Comparison of ENCODE assay signal across 19 mouse cellular contexts in genomic region chr11:109365818-109366217, GRCm38 (mm10). TPM values are rescaled to one million over a fixed set of nuclear protein-coding genes. Genes with fewer than 3 reads are reported as not detected.
DNase-seq lines count a peak whose midpoint lies in the region; ATAC-seq lines count a peak whose summit lies in the region.
"Had no signal": no experiment of that assay in that cellular context is flagged by ENCODE, and none has a peak within 500 bp of the region (broad histone marks: within the 10 kb centered on the region; RNA-seq: fewer than 3 reads in every experiment).

No protein-coding gene starts in this region.

- WGBS in intestine, embryonic 15.5 days = 87% methylated on average over 5 of the region's 5 CpGs
- WGBS in intestine, embryonic 16.5 days = 93% methylated on average over 5 of the region's 5 CpGs
- 86% methylated on average over 5 of the region's 5 CpGs for WGBS in lung, embryonic 16.5 days
- WGBS in hindbrain, embryonic 16.5 days = 86% methylated on average over 5 of the region's 5 CpGs
- 93% methylated on average over 5 of the region's 5 CpGs for WGBS in midbrain, embryonic 16.5 days
- 94% methylated on average over 5 of the region's 5 CpGs for WGBS in limb, embryonic 10.5 days

- no peaks in the 10 kb centered on the region for H3K36me3 ChIP-seq in intestine, embryonic 15.5 days
- peaks cover 3% of the 10 kb centered on the region; the same call in 1 of the 2 replicates for H3K36me3 ChIP-seq in intestine, embryonic 16.5 days (ENCODE audit: control insufficient read depth, insufficient read depth, low read length)
- H3K36me3 ChIP-seq in lung, embryonic 16.5 days (ENCODE audit: control insufficient read depth, insufficient read depth, low read length) = peaks cover 13% of the 10 kb centered on the region
- H3K36me3 ChIP-seq in hindbrain, embryonic 16.5 days (ENCODE audit: control insufficient read depth, insufficient read depth, low read length) = peaks cover 5% of the 10 kb centered on the region
- H3K36me3 ChIP-seq in midbrain, embryonic 16.5 days (ENCODE audit: control insufficient read depth, insufficient read depth, low read length) = peaks cover 3% of the 10 kb centered on the region; the same call in 1 of the 2 replicates
- peaks cover 57% of the 10 kb centered on the region for H3K36me3 ChIP-seq in limb, embryonic 10.5 days

- H3K4me1 ChIP-seq in intestine, embryonic 15.5 days (replicated peaks) = peaks cover 49% of the 10 kb centered on the region
- H3K4me1 ChIP-seq in intestine, embryonic 16.5 days (ENCODE audit: control insufficient read depth, insufficient read depth, low read length) = peaks cover 53% of the 10 kb centered on the region
- H3K4me1 ChIP-seq in lung, embryonic 16.5 days (replicated peaks; ENCODE audit: control insufficient read depth, insufficient read depth, low read length) = peaks cover 58% of the 10 kb centered on the region
- H3K4me1 ChIP-seq in hindbrain, embryonic 16.5 days (ENCODE audit: control insufficient read depth, insufficient read depth, low read depth, low read length) = peaks cover 56% of the 10 kb centered on the region
- peaks cover 56% of the 10 kb centered on the region for H3K4me1 ChIP-seq in midbrain, embryonic 16.5 days (ENCODE audit: control insufficient read depth, insufficient read depth, low read length)
- peaks cover 27% of the 10 kb centered on the region for H3K4me1 ChIP-seq in limb, embryonic 10.5 days

- H3K4me2 ChIP-seq in intestine, embryonic 15.5 days (replicated peaks) = peak overlapping the region; percentile 60; the same call in 1 of the 2 replicates
- H3K4me2 ChIP-seq in intestine, embryonic 16.5 days (ENCODE audit: low read depth, low read length) = no peak overlapping the region
- H3K4me2 ChIP-seq in lung, embryonic 16.5 days (ENCODE audit: low read depth, low read length) = peak overlapping the region; percentile 49; the same call in 1 of the 2 replicates
- peak overlapping the region; percentile 70; the same call in 1 of the 2 replicates for H3K4me2 ChIP-seq in hindbrain, embryonic 16.5 days (ENCODE audit: low read length)
- H3K4me2 ChIP-seq in midbrain, embryonic 16.5 days (ENCODE audit: low read length) = peak overlapping the region; percentile 70

- no peak overlapping the region for H3K9ac ChIP-seq in intestine, embryonic 15.5 days
- no peak overlapping the region for H3K9ac ChIP-seq in intestine, embryonic 16.5 days (ENCODE audit: low read depth, low read length)
- no peak overlapping the region for H3K9ac ChIP-seq in lung, embryonic 16.5 days (ENCODE audit: low read length)
- no peak overlapping the region for H3K9ac ChIP-seq in hindbrain, embryonic 16.5 days (ENCODE audit: low read depth, low read length)
- H3K9ac ChIP-seq in midbrain, embryonic 16.5 days (ENCODE audit: low read depth, low read length) = no peak overlapping the region

- no peak overlapping the region for H3K27ac ChIP-seq in intestine, embryonic 15.5 days
- no peak overlapping the region for H3K27ac ChIP-seq in intestine, embryonic 16.5 days (ENCODE audit: low read length)
- no peak overlapping the region for H3K27ac ChIP-seq in lung, embryonic 16.5 days (ENCODE audit: low read length)
- no peak overlapping the region for H3K27ac ChIP-seq in hindbrain, embryonic 16.5 days (ENCODE audit: low read depth, low read length)
- no peak overlapping the region for H3K27ac ChIP-seq in midbrain, embryonic 16.5 days (ENCODE audit: low read length)
- no peak overlapping the region for H3K27ac ChIP-seq in limb, embryonic 10.5 days

- no peak for ATAC-seq in intestine, embryonic 15.5 days
- ATAC-seq in intestine, embryonic 16.5 days = no peak
- no peak for ATAC-seq in lung, embryonic 16.5 days (ENCODE audit: low read depth)
- ATAC-seq in hindbrain, embryonic 16.5 days = no peak
- no peak for ATAC-seq in midbrain, embryonic 16.5 days
- ATAC-seq: activated CD4-positive, CD25-positive, alpha-beta regulatory T cell, adult 4 months; inflammation-experienced regulatory T-cells, adult 6 months had no signal

- no peak overlapping the region for H3K4me3 ChIP-seq in intestine, embryonic 15.5 days (replicated peaks)
- no peak overlapping the region for H3K4me3 ChIP-seq in intestine, embryonic 16.5 days (ENCODE audit: low read length)
- no peak overlapping the region for H3K4me3 ChIP-seq in lung, embryonic 16.5 days (ENCODE audit: low read length)
- no peak overlapping the region; the same call in 1 of the 2 replicates for H3K4me3 ChIP-seq in hindbrain, embryonic 16.5 days (ENCODE audit: low read length)
- H3K4me3 ChIP-seq in midbrain, embryonic 16.5 days (ENCODE audit: low read depth, low read length) = no peak overlapping the region
- no peak overlapping the region for H3K4me3 ChIP-seq in limb, embryonic 10.5 days

- no peak for DNase-seq in lung, postnatal 10 days
- DNase-seq in limb, embryonic 10.5 days (ENCODE audit: low spot score) = no peak
- DNase-seq: cerebellum, adult 11 months; embryo, embryonic 11 days; kidney, postnatal 4 days; spleen, adult 18-20 months; thymus, postnatal 36 days had no signal

- no peaks in the 10 kb centered on the region for H3K27me3 ChIP-seq in intestine, embryonic 15.5 days (replicated peaks)
- H3K27me3 ChIP-seq in intestine, embryonic 16.5 days (replicated peaks; ENCODE audit: control insufficient read depth, insufficient read depth, low read length) = no peaks in the 10 kb centered on the region
- H3K27me3 ChIP-seq in lung, embryonic 16.5 days (ENCODE audit: control insufficient read depth, insufficient read depth, low read depth, low read length) = no peaks in the 10 kb centered on the region
- H3K27me3 ChIP-seq in hindbrain, embryonic 16.5 days (replicated peaks; ENCODE audit: control insufficient read depth, insufficient read depth, low read length) = no peaks in the 10 kb centered on the region
- H3K27me3 ChIP-seq in midbrain, embryonic 16.5 days (ENCODE audit: control insufficient read depth, insufficient read depth, low read depth, low read length) = no peaks in the 10 kb centered on the region; the same call in 1 of the 2 replicates
- H3K27me3 ChIP-seq in limb, embryonic 10.5 days (ENCODE audit: low read depth, poor library complexity, severe bottlenecking) = peaks cover 5% of the 10 kb centered on the region
- H3K27me3 ChIP-seq: CH12.LX had no signal

- no peaks in the 10 kb centered on the region for H3K9me3 ChIP-seq in intestine, embryonic 15.5 days
- H3K9me3 ChIP-seq in intestine, embryonic 16.5 days (ENCODE audit: control insufficient read depth, low read length) = no peaks in the 10 kb centered on the region
- H3K9me3 ChIP-seq in lung, embryonic 16.5 days (ENCODE audit: control insufficient read depth, low read length) = no peaks in the 10 kb centered on the region
- no peaks in the 10 kb centered on the region for H3K9me3 ChIP-seq in hindbrain, embryonic 16.5 days (ENCODE audit: control insufficient read depth, low read length)
- H3K9me3 ChIP-seq in midbrain, embryonic 16.5 days (replicated peaks; ENCODE audit: control insufficient read depth, low read length, poor library complexity, severe bottlenecking) = no peaks in the 10 kb centered on the region
- no peaks in the 10 kb centered on the region for H3K9me3 ChIP-seq in limb, embryonic 10.5 days (replicated peaks)

RNA-seq across cellular contexts. Expression of gene Gna13, which starts 3.2 kb away (rescaled TPM):
- polyA plus RNA-seq in intestine, embryonic 15.5 days (2015; fragmentation: Nextera tagmentation; extraction: Ambion mirVana) = 32.2 and 32.7 TPM in 2 replicates
- 36.1 and 39.6 TPM in 2 replicates for polyA plus RNA-seq in intestine, embryonic 16.5 days (2015; fragmentation: Nextera tagmentation; extraction: Ambion mirVana)
- polyA plus RNA-seq in lung, embryonic 16.5 days (2015; fragmentation: Nextera tagmentation; extraction: Ambion mirVana) = 28.3 and 28.9 TPM in 2 replicates
- 20.5 and 21.3 TPM in 2 replicates for polyA plus RNA-seq in hindbrain, embryonic 16.5 days (2015; fragmentation: Nextera tagmentation; extraction: Ambion mirVana)
- 17.6 and 20.5 TPM in 2 replicates for polyA plus RNA-seq in midbrain, embryonic 16.5 days (2015; fragmentation: Nextera tagmentation; extraction: Ambion mirVana)
- polyA plus RNA-seq in limb, embryonic 10.5 days (2016; fragmentation: Nextera tagmentation; extraction: Ambion mirVana) = 20.1 and 20.6 TPM in 2 replicates

RNA-seq across cellular contexts. Expression of gene 9930022D16Rik, which starts 47.9 kb away (rescaled TPM):
- polyA plus RNA-seq in intestine, embryonic 15.5 days (2015; fragmentation: Nextera tagmentation; extraction: Ambion mirVana) = not detected in 2 replicates
- not detected in 2 replicates for polyA plus RNA-seq in intestine, embryonic 16.5 days (2015; fragmentation: Nextera tagmentation; extraction: Ambion mirVana)
- polyA plus RNA-seq in lung, embryonic 16.5 days (2015; fragmentation: Nextera tagmentation; extraction: Ambion mirVana) = not detected in 2 replicates
- 0.07 TPM in 1 of 2 replicates, not detected in the other for polyA plus RNA-seq in hindbrain, embryonic 16.5 days (2015; fragmentation: Nextera tagmentation; extraction: Ambion mirVana)
- polyA plus RNA-seq in midbrain, embryonic 16.5 days (2015; fragmentation: Nextera tagmentation; extraction: Ambion mirVana) = not detected in 2 replicates
- polyA plus RNA-seq in limb, embryonic 10.5 days (2016; fragmentation: Nextera tagmentation; extraction: Ambion mirVana) = not detected in 2 replicates
- polyA plus RNA-seq: heart, embryonic 16.5 days; limb, embryonic 14.5 days; neural tube, embryonic 14.5 days; stomach, embryonic 16.5 days had no signal

RNA-seq across cellular contexts. Expression of gene Amz2, which starts 59.9 kb away (rescaled TPM):
- polyA plus RNA-seq in intestine, embryonic 15.5 days (2015; fragmentation: Nextera tagmentation; extraction: Ambion mirVana) = 38.4 and 38.9 TPM in 2 replicates
- polyA plus RNA-seq in intestine, embryonic 16.5 days (2015; fragmentation: Nextera tagmentation; extraction: Ambion mirVana) = 35.9 and 39.1 TPM in 2 replicates
- 40.4 and 44.0 TPM in 2 replicates for polyA plus RNA-seq in lung, embryonic 16.5 days (2015; fragmentation: Nextera tagmentation; extraction: Ambion mirVana)
- polyA plus RNA-seq in hindbrain, embryonic 16.5 days (2015; fragmentation: Nextera tagmentation; extraction: Ambion mirVana) = 57.1 and 59.4 TPM in 2 replicates
- polyA plus RNA-seq in midbrain, embryonic 16.5 days (2015; fragmentation: Nextera tagmentation; extraction: Ambion mirVana) = 55.7 and 56.1 TPM in 2 replicates
- 43.1 and 46.2 TPM in 2 replicates for polyA plus RNA-seq in limb, embryonic 10.5 days (2016; fragmentation: Nextera tagmentation; extraction: Ambion mirVana)
